Mouse (Mus musculus) retina, postnatal 7 days (tissue): ENCODE results near the gene Olfr657.

Experiments
- DNase-seq: peaks from one replicate; pipeline ENCODE4 v3.0.0-alpha.2; 2012; ENCODE audit warnings: low read depth, low spot score

Gene Olfr657

GRCm38 (mm10) chr7:104624494-104624893 lies at the start of gene Olfr657:
Olfr657 (plus strand) TSS chr7:104624794.
- no peak for DNase-seq

GRCm38 (mm10) chr7:104577014-104577413 lies 47.6 kb upstream of the Olfr657 start, which contains the start of gene Olfr653:
Olfr653 (plus strand) TSS chr7:104577314.
- no peak for DNase-seq

GRCm38 (mm10) chr7:104580846-104581245 lies 43.7 kb upstream of the Olfr657 start:
- DNase-seq, result no peak

GRCm38 (mm10) chr7:104581429-104581828 lies 43.2 kb upstream of the Olfr657 start:
- DNase-seq, result no peak

- DNase-seq, result no peak
Measured at GRCm38 (mm10) chr7:104586725-104587124, 37.9 kb upstream of the Olfr657 start, which contains the start of gene Olfr654. Olfr654 (plus strand) TSS chr7:104587025.

GRCm38 (mm10) chr7:104588274-104588673 lies 36.3 kb upstream of the Olfr657 start:
- no peak for DNase-seq

- no peak for DNase-seq
Measured at GRCm38 (mm10) chr7:104601679-104602078, 22.9 kb upstream of the Olfr657 start, which contains the start of gene Olfr655. Olfr655 (minus strand) TSS chr7:104601779.

- no peak for DNase-seq
Measured at GRCm38 (mm10) chr7:104603173-104603572, 21.4 kb upstream of the Olfr657 start.

GRCm38 (mm10) chr7:104604727-104605126 lies 19.9 kb upstream of the Olfr657 start:
- no peak for DNase-seq

- DNase-seq, result no peak
Measured at GRCm38 (mm10) chr7:104613655-104614054, 10.9 kb upstream of the Olfr657 start, which contains the start of gene Olfr656. Olfr656 (plus strand) TSS chr7:104613955.

GRCm38 (mm10) chr7:104646841-104647482 lies 22.4 kb downstream of the Olfr657 start, which contains the start of gene Olfr658:
Olfr658 (minus strand) TSS chr7:104647305.
- peak; percentile 3 for DNase-seq

- DNase-seq, result no peak
Measured at GRCm38 (mm10) chr7:104666453-104666852, 41.9 kb downstream of the Olfr657 start, which contains the start of gene Olfr659. Olfr659 (plus strand) TSS chr7:104666753.

- no peak for DNase-seq
Measured at GRCm38 (mm10) chr7:104686201-104686600, 61.6 kb downstream of the Olfr657 start, which contains the start of gene Olfr661. Olfr661 (plus strand) TSS chr7:104686501.
